Mouse (Mus musculus): ENCODE results near the gene Tmem239. TPM values are rescaled to one million over a fixed set of nuclear protein-coding genes. Genes with fewer than 3 reads are reported as not detected.

Tmem239 gene
- polyA plus RNA-seq, 1 experiment from 2014 or later: not detected

- 81% methylated on average over 6 of the region's 6 CpGs for WGBS
- no peak overlapping the region for H3K9ac ChIP-seq (ENCODE audit: low read depth, low read length)
- H3K27ac ChIP-seq (ENCODE audit: low read depth, low read length): no peak overlapping the region
- H3K4me2 ChIP-seq (replicated peaks; ENCODE audit: low read depth, low read length): no peak overlapping the region
- no peaks in the 10 kb centered on the region for H3K27me3 ChIP-seq (ENCODE audit: control insufficient read depth, insufficient read depth, low read length)
- peaks cover 20% of the 10 kb centered on the region for H3K4me1 ChIP-seq (ENCODE audit: control insufficient read depth, insufficient read depth, low read length)
- no peaks in the 10 kb centered on the region for H3K36me3 ChIP-seq (ENCODE audit: control insufficient read depth, insufficient read depth, low read length)
- H3K4me3 ChIP-seq (ENCODE audit: low read length): no peak overlapping the region
- no peaks in the 10 kb centered on the region for H3K9me3 ChIP-seq (ENCODE audit: control insufficient read depth, low read length)
- no peak for ATAC-seq (ENCODE audit: low FRiP score, low TSS enrichment)
These were observed 47.1 kb downstream of the Tmem239 start for GRCm38 (mm10) chr2:130453421-130453820.

- ATAC-seq (ENCODE audit: low FRiP score, low TSS enrichment): no peak
- Histone ChIP-seq H3K4me1 (ENCODE audit: control insufficient read depth, insufficient read depth, low read length) (peaks cover 16% of the 10 kb centered on the region), H3K27me3 (ENCODE audit: control insufficient read depth, insufficient read depth, low read length) (no peaks in the 10 kb centered on the region), H3K4me2 (replicated peaks; ENCODE audit: low read depth, low read length) (no peak overlapping the region), H3K9me3 (ENCODE audit: control insufficient read depth, low read length) (no peaks in the 10 kb centered on the region), H3K36me3 (ENCODE audit: control insufficient read depth, insufficient read depth, low read length) (no peaks in the 10 kb centered on the region), H3K4me3 (ENCODE audit: low read length) (no peak overlapping the region), H3K27ac (ENCODE audit: low read depth, low read length) (no peak overlapping the region), H3K9ac (ENCODE audit: low read depth, low read length) (no peak overlapping the region)
- 90% methylated on average over 6 of the region's 6 CpGs for WGBS
These were observed 48.6 kb downstream of the Tmem239 start for GRCm38 (mm10) chr2:130454748-130455370.

Other genes with a start within 250 kb of the Tmem239 start
- 753 and 776 TPM in 2 replicates for gene Snrpb, start 227.1 kb upstream of the Tmem239 start, polyA plus RNA-seq (2014; fragmentation: Nextera tagmentation; extraction: Ambion mirVana)
- not detected in 2 replicates for gene Tmc2, start 211.3 kb upstream of the Tmem239 start, polyA plus RNA-seq (2014; fragmentation: Nextera tagmentation; extraction: Ambion mirVana)
- gene Nop56, start 132.0 kb upstream of the Tmem239 start, polyA plus RNA-seq (2014; fragmentation: Nextera tagmentation; extraction: Ambion mirVana): 311 and 354 TPM in 2 replicates
- gene Idh3b, start 121.9 kb upstream of the Tmem239 start, polyA plus RNA-seq (2014; fragmentation: Nextera tagmentation; extraction: Ambion mirVana): 175 and 181 TPM in 2 replicates
- 2.8 and 3.1 TPM in 2 replicates for gene Ebf4, start 111.3 kb upstream of the Tmem239 start, polyA plus RNA-seq (2014; fragmentation: Nextera tagmentation; extraction: Ambion mirVana)
- 51.6 and 63.8 TPM in 2 replicates for gene Cpxm1, start 8.9 kb upstream of the Tmem239 start, polyA plus RNA-seq (2014; fragmentation: Nextera tagmentation; extraction: Ambion mirVana)
- not detected in 2 replicates for gene Gm28372, start 1.2 kb upstream of the Tmem239 start, polyA plus RNA-seq (2014; fragmentation: Nextera tagmentation; extraction: Ambion mirVana)
- gene 1700020A23Rik, start 1.2 kb upstream of the Tmem239 start, polyA plus RNA-seq (2014; fragmentation: Nextera tagmentation; extraction: Ambion mirVana): 0.40 TPM in 1 of 2 replicates, not detected in the other
- gene Vps16, start 17.9 kb downstream of the Tmem239 start, polyA plus RNA-seq (2014; fragmentation: Nextera tagmentation; extraction: Ambion mirVana): 72.3 and 79.2 TPM in 2 replicates
- gene Pced1a, start 18.2 kb downstream of the Tmem239 start, polyA plus RNA-seq (2014; fragmentation: Nextera tagmentation; extraction: Ambion mirVana): 13.0 and 15.0 TPM in 2 replicates
- gene Ptpra, start 43.8 kb downstream of the Tmem239 start, polyA plus RNA-seq (2014; fragmentation: Nextera tagmentation; extraction: Ambion mirVana): 64.3 and 107 TPM in 2 replicates
- 99.1 and 111 TPM in 2 replicates for gene Mrps26, start 157.3 kb downstream of the Tmem239 start, polyA plus RNA-seq (2014; fragmentation: Nextera tagmentation; extraction: Ambion mirVana)
- gene Oxt, start 169.7 kb downstream of the Tmem239 start, polyA plus RNA-seq (2014; fragmentation: Nextera tagmentation; extraction: Ambion mirVana): not detected in 2 replicates
- gene Avp, start 176.1 kb downstream of the Tmem239 start, polyA plus RNA-seq (2014; fragmentation: Nextera tagmentation; extraction: Ambion mirVana): not detected in 2 replicates
- gene Fastkd5, start 223.5 kb downstream of the Tmem239 start, polyA plus RNA-seq (2014; fragmentation: Nextera tagmentation; extraction: Ambion mirVana): 9.8 and 22.5 TPM in 2 replicates
- gene Ubox5, start 223.6 kb downstream of the Tmem239 start, polyA plus RNA-seq (2014; fragmentation: Nextera tagmentation; extraction: Ambion mirVana): 13.0 and 16.2 TPM in 2 replicates
- gene Lzts3, start 236.3 kb downstream of the Tmem239 start, polyA plus RNA-seq (2014; fragmentation: Nextera tagmentation; extraction: Ambion mirVana): 3.7 and 4.7 TPM in 2 replicates